Mouse (Mus musculus) ES-Bruce4 (cell line): ENCODE data around the gene Vps18.

Experiments
- CTCF ChIP-seq: IDR thresholded peaks from one replicate; pipeline ENCODE4 v1.8.1; 2011; ENCODE audit warnings: low read depth, low read length
- EP300 ChIP-seq: IDR thresholded peaks from 2 replicates; pipeline ENCODE4 v1.6.1; 2011; ENCODE audit warnings: low read depth, low read length; ENCODE audit not compliant: insufficient read depth
- POLR2A ChIP-seq: IDR thresholded peaks from one replicate; pipeline ENCODE4 v1.8.1; 2011; ENCODE audit warnings: low read length; ENCODE audit not compliant: insufficient read depth

DNA sequence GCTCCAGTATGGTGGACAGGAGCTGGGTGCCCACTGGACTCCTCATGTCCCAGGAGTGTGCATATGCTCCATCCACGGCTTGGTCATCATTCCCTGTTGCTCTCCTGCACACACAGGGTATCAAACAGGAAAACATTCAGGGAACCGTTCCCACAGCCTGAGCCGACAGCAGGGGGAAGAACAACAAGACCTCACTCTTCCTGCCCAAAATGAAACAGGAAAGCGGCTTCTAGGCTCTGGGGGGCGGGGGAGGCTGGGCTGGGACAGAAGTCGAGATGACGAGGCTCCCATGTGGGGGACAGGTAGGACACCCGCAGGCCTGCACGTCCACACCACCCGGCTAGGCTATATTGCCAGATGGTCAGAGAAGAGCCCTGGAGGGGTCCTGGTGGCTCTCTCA lies 47.9 kb downstream of the Vps18 start:
- TF ChIP-seq CTCF (no peak), POLR2A (no peak), EP300 (no peak)
